Mouse (Mus musculus): ENCODE results near the gene Tmem26.

DNA sequence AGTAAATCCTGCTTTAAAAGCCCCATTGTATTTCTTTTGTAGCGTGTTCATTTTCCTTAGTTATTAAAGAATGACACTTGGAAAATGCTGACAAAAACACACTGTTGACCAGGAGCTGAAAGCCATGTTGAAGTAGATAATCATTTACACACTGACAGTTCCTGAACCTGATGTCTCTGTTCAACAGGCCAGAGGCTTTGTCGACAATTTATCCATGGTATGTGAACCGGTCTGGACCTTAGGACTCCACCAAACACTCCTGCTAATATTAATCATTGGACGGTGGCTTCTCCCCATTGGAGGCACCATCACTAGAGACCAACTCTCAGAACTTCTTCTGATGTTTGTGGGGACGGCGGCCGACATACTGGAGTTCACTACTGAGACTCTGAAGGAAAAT, 27.5 kb downstream of the Tmem26 start:
- TF ChIP-seq CTCF (IDR thresholded peaks at IDR 0.05; ENCODE audit: borderline replicate concordance, extremely low read depth, insufficient read depth, insufficient read length) (no peak), POLR2A (IDR thresholded peaks at IDR 0.05; ENCODE audit: borderline replicate concordance, extremely low read depth, insufficient read depth, insufficient read length, poor library complexity, severe bottlenecking) (no peak)

Measured in brain, embryonic 14.5 days (tissue).